8 mouse cellular contexts compared by ENCODE assay signal in the genomic region with DNA sequence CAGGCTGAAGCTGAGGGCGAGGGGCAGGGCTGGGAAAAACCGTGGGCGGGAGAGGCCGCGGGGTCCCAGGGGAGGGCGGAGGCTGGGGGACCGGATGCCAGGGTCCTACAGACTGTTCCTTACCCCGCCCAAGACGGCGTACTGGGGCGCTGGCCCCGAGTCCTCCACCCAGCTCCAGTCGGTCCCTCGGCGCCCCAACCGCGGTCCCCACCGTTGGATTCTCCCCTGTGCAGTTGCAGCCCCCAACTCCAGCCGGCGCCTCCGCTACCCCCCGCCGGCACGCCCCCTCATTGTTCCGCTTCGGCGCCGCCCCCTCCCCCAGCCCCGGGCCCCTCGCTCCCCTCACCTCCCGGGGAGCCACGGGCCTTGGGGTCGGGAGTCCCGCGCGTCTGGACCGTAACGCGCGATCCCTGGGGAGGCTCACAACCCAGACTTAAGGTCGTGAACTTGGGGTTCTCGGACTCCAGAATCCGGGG. TPM values are rescaled to one million over a fixed set of nuclear protein-coding genes. Genes with fewer than 3 reads are reported as not detected.
A peak's percentile ranks its signal among the peaks of the same experiment; 100 is the strongest.
DNase-seq lines count a peak whose midpoint lies in the region; ATAC-seq and TF ChIP-seq lines count a peak whose summit lies in the region.

No protein-coding gene starts in this region.

- no peak for TF ChIP-seq CTCF in hindbrain, postnatal 0 days (IDR thresholded peaks at IDR 0.05; ENCODE audit: low read depth)
- TF ChIP-seq CTCF in liver, embryonic 14.5 days (IDR thresholded peaks at IDR 0.05; ENCODE audit: low read depth) = no peak

- H3K4me1 ChIP-seq in hindbrain, postnatal 0 days (ENCODE audit: insufficient read depth, low read length) = peaks cover 12% of the 10 kb centered on the region; the same call in 1 of the 2 replicates
- H3K4me1 ChIP-seq in liver, embryonic 14.5 days (replicated peaks; ENCODE audit: control insufficient read depth in 2 of 2, insufficient read depth in 2 of 2, low read length in 1 of 2) = peaks cover 19 to 20% of the 10 kb centered on the region in 2 experiments
- H3K4me1 ChIP-seq in neural tube, embryonic 13.5 days (replicated peaks) = peaks cover 52% of the 10 kb centered on the region

- no peaks in the 10 kb centered on the region for H3K9me3 ChIP-seq in hindbrain, postnatal 0 days (ENCODE audit: low read length)
- H3K9me3 ChIP-seq in liver, embryonic 14.5 days (ENCODE audit: control insufficient read depth, low read length) = no peaks in the 10 kb centered on the region
- H3K9me3 ChIP-seq in neural tube, embryonic 13.5 days = no peaks in the 10 kb centered on the region

- peak; percentile 52 for DNase-seq in urinary bladder, adult 2 months (ENCODE audit: low spot score)
- no peak for DNase-seq in urinary bladder, postnatal 10 days (ENCODE audit: low spot score)
- peak; percentile 64 to 65 for DNase-seq in gastrocnemius, adult 8-10 months (ENCODE audit: low spot score in 2 of 2)
- DNase-seq in hindbrain, postnatal 0 days (ENCODE audit: low spot score) = peak; percentile 46
- no peak for DNase-seq in liver, embryonic 14.5 days (ENCODE audit: low read depth in 3 of 3, low spot score in 3 of 3)
- DNase-seq in thymus, postnatal 36 days = peak; percentile 85 to 88
- no peak for DNase-seq in cerebellum, adult 11-12 months

- peak overlapping the region; percentile 48 for H3K4me3 ChIP-seq in hindbrain, postnatal 0 days (ENCODE audit: low read length)
- peak overlapping the region; percentile 61 to 79 for H3K4me3 ChIP-seq in liver, embryonic 14.5 days (ENCODE audit: insufficient read depth in 1 of 2, low read depth in 2 of 2, low read length in 2 of 2)
- H3K4me3 ChIP-seq in neural tube, embryonic 13.5 days = peak overlapping the region; percentile 64

- peak overlapping the region; percentile 99 for H3K4me2 ChIP-seq in hindbrain, postnatal 0 days (ENCODE audit: low read depth, low read length)
- peak overlapping the region; percentile 92 for H3K4me2 ChIP-seq in liver, embryonic 14.5 days (ENCODE audit: low read depth)
- H3K4me2 ChIP-seq in neural tube, embryonic 13.5 days = peak overlapping the region; percentile 78

- H3K36me3 ChIP-seq in hindbrain, postnatal 0 days (ENCODE audit: insufficient read depth, low read length) = no peaks in the 10 kb centered on the region
- no peaks in the 10 kb centered on the region for H3K36me3 ChIP-seq in liver, embryonic 14.5 days (replicated peaks; ENCODE audit: control insufficient read depth, insufficient read depth, low read depth)
- H3K36me3 ChIP-seq in neural tube, embryonic 13.5 days = peaks cover 32% of the 10 kb centered on the region

- H3K9ac ChIP-seq in hindbrain, postnatal 0 days (replicated peaks; ENCODE audit: low read length) = peak overlapping the region; percentile 75
- H3K9ac ChIP-seq in liver, embryonic 14.5 days (replicated peaks) = peak overlapping the region; percentile 76
- H3K9ac ChIP-seq in neural tube, embryonic 13.5 days = peak overlapping the region; percentile 84

- H3K27ac ChIP-seq in hindbrain, postnatal 0 days = peak overlapping the region; percentile 65
- H3K27ac ChIP-seq in liver, embryonic 14.5 days = no peak overlapping the region
- H3K27ac ChIP-seq in neural tube, embryonic 13.5 days (replicated peaks) = peak overlapping the region; percentile 91

- no peak for TF ChIP-seq EP300 in liver, embryonic 14.5 days (IDR thresholded peaks at IDR 0.05; ENCODE audit: low read depth)

- 1% methylated on average over 40 of the region's 43 CpGs for WGBS in hindbrain, postnatal 0 days
- WGBS in liver, embryonic 14.5 days (ENCODE audit: insufficient replicate concordance) = under 1% methylated on average over 36 of the region's 43 CpGs
- WGBS in neural tube, embryonic 13.5 days = under 1% methylated on average over 42 of the region's 43 CpGs

- no peaks in the 10 kb centered on the region for H3K27me3 ChIP-seq in hindbrain, postnatal 0 days (ENCODE audit: insufficient read depth, low read length)
- H3K27me3 ChIP-seq in liver, embryonic 14.5 days (ENCODE audit: control insufficient read depth, insufficient read depth, low read length) = peaks cover 12% of the 10 kb centered on the region
- H3K27me3 ChIP-seq in neural tube, embryonic 13.5 days = no peaks in the 10 kb centered on the region

- no peak for ATAC-seq in hindbrain, postnatal 0 days
- no peak for ATAC-seq in liver, embryonic 14.5 days (ENCODE audit: insufficient read depth)
- ATAC-seq in neural tube, embryonic 13.5 days (ENCODE audit: low read depth) = peak; percentile 6; the same call in 1 of the 2 replicates

RNA-seq across cellular contexts. Expression of a gene that starts 0.8 kb away (rescaled TPM):
- 11.7 and 23.9 TPM in 2 replicates for polyA plus RNA-seq in urinary bladder, adult 2 months (2012; rRNA removed)
- total RNA-seq in gastrocnemius, adult 8-10 months (2022) = 1 to 10 TPM; 2.0 to 3.3 (median 2.6) TPM
- total RNA-seq in hindbrain, postnatal 0 days (2014; rRNA removed) = 18.6 and 20.6 TPM in 2 replicates
- polyA plus RNA-seq in hindbrain, postnatal 0 days (2015; fragmentation: Nextera tagmentation; extraction: Ambion mirVana) = 9.1 and 10.0 TPM in 2 replicates
- polyA plus RNA-seq in liver, embryonic 14.5 days (2012; rRNA removed) = 3.2 and 3.3 TPM in 2 replicates
- 2.7 and 3.4 TPM in 2 replicates for polyA plus RNA-seq in liver, embryonic 14.5 days (2014; fragmentation: Nextera tagmentation; extraction: Ambion mirVana)
- 33.8 and 35.8 TPM in 2 replicates for polyA plus RNA-seq in neural tube, embryonic 13.5 days (2015; fragmentation: Nextera tagmentation; extraction: Ambion mirVana)

RNA-seq across cellular contexts. Expression of a gene that starts 8.5 kb away (rescaled TPM):
- 33.5 and 34.1 TPM in 2 replicates for polyA plus RNA-seq in urinary bladder, adult 2 months (2012; rRNA removed)
- 10 to 100 TPM in 2 of 4 experiments, 1 to 10 TPM in 2; 6.5 to 25.6 (median 9.0) TPM for total RNA-seq in gastrocnemius, adult 8-10 months (2022)
- total RNA-seq in hindbrain, postnatal 0 days (2014; rRNA removed) = 2.1 and 3.9 TPM in 2 replicates
- 3.0 and 3.4 TPM in 2 replicates for polyA plus RNA-seq in hindbrain, postnatal 0 days (2015; fragmentation: Nextera tagmentation; extraction: Ambion mirVana)
- 3.9 and 5.1 TPM in 2 replicates for polyA plus RNA-seq in liver, embryonic 14.5 days (2012; rRNA removed)
- 4.6 and 5.0 TPM in 2 replicates for polyA plus RNA-seq in liver, embryonic 14.5 days (2014; fragmentation: Nextera tagmentation; extraction: Ambion mirVana)
- 4.9 and 6.5 TPM in 2 replicates for polyA plus RNA-seq in neural tube, embryonic 13.5 days (2015; fragmentation: Nextera tagmentation; extraction: Ambion mirVana)

RNA-seq across cellular contexts. Expression of a gene that starts 21.0 kb away (rescaled TPM):
- 25.6 and 30.8 TPM in 2 replicates for polyA plus RNA-seq in urinary bladder, adult 2 months (2012; rRNA removed)
- 10 to 100 TPM; 19.3 to 24.6 (median 20.5) TPM for total RNA-seq in gastrocnemius, adult 8-10 months (2022)
- total RNA-seq in hindbrain, postnatal 0 days (2014; rRNA removed) = 33.6 and 39.5 TPM in 2 replicates
- polyA plus RNA-seq in hindbrain, postnatal 0 days (2015; fragmentation: Nextera tagmentation; extraction: Ambion mirVana) = 42.1 and 42.9 TPM in 2 replicates
- polyA plus RNA-seq in liver, embryonic 14.5 days (2012; rRNA removed) = 21.0 and 22.2 TPM in 2 replicates
- 25.7 and 27.2 TPM in 2 replicates for polyA plus RNA-seq in liver, embryonic 14.5 days (2014; fragmentation: Nextera tagmentation; extraction: Ambion mirVana)
- polyA plus RNA-seq in neural tube, embryonic 13.5 days (2015; fragmentation: Nextera tagmentation; extraction: Ambion mirVana) = 35.7 and 45.4 TPM in 2 replicates

RNA-seq across cellular contexts. Expression of a gene that starts 21.1 kb away (rescaled TPM):
- 1,939 and 2,023 TPM in 2 replicates for polyA plus RNA-seq in urinary bladder, adult 2 months (2012; rRNA removed)
- total RNA-seq in gastrocnemius, adult 8-10 months (2022) = 100 to 1,000 TPM; 442 to 558 (median 490) TPM
- total RNA-seq in hindbrain, postnatal 0 days (2014; rRNA removed) = 97.7 and 154 TPM in 2 replicates
- polyA plus RNA-seq in hindbrain, postnatal 0 days (2015; fragmentation: Nextera tagmentation; extraction: Ambion mirVana) = 539 and 575 TPM in 2 replicates
- 512 and 1,209 TPM in 2 replicates for polyA plus RNA-seq in liver, embryonic 14.5 days (2012; rRNA removed)
- 874 and 900 TPM in 2 replicates for polyA plus RNA-seq in liver, embryonic 14.5 days (2014; fragmentation: Nextera tagmentation; extraction: Ambion mirVana)
- polyA plus RNA-seq in neural tube, embryonic 13.5 days (2015; fragmentation: Nextera tagmentation; extraction: Ambion mirVana) = 533 and 537 TPM in 2 replicates

RNA-seq across cellular contexts. Expression of a gene that starts 21.2 kb away (rescaled TPM):
- 108 and 130 TPM in 2 replicates for polyA plus RNA-seq in urinary bladder, adult 2 months (2012; rRNA removed)
- total RNA-seq in gastrocnemius, adult 8-10 months (2022) = 10 to 100 TPM; 19.8 to 32.6 (median 24.8) TPM
- total RNA-seq in hindbrain, postnatal 0 days (2014; rRNA removed) = 56.7 and 67.6 TPM in 2 replicates
- polyA plus RNA-seq in hindbrain, postnatal 0 days (2015; fragmentation: Nextera tagmentation; extraction: Ambion mirVana) = 83.0 and 84.1 TPM in 2 replicates
- polyA plus RNA-seq in liver, embryonic 14.5 days (2012; rRNA removed) = 25.2 and 40.4 TPM in 2 replicates
- 15.0 and 18.3 TPM in 2 replicates for polyA plus RNA-seq in liver, embryonic 14.5 days (2014; fragmentation: Nextera tagmentation; extraction: Ambion mirVana)
- polyA plus RNA-seq in neural tube, embryonic 13.5 days (2015; fragmentation: Nextera tagmentation; extraction: Ambion mirVana) = 99.8 and 103 TPM in 2 replicates

Comparison
In these comparisons a context has a peak if more than half of its experiments do, and no peak if none do; other contexts are left out.
1. DNase-seq: peak in urinary bladder, adult 2 months (single experiment), gastrocnemius, adult 8-10 months (2 of 2), hindbrain, postnatal 0 days (single experiment) and thymus, postnatal 36 days (2 of 2); none in urinary bladder, postnatal 10 days (single experiment), liver, embryonic 14.5 days (0 of 3) and cerebellum, adult 11-12 months (single experiment).
2. Peak in every context shown above with its lines, with median percentiles within 50 percentile points of each other: H3K4me2 ChIP-seq, H3K4me3 ChIP-seq and H3K9ac ChIP-seq.